ENCODE assay signal across 9 mouse cellular contexts in genomic region chr2:10081453-10082080, GRCm38 (mm10). TPM values are rescaled to one million over a fixed set of nuclear protein-coding genes. Genes with fewer than 3 reads are reported as not detected.
DNase-seq lines count a peak whose midpoint lies in the region; ATAC-seq lines count a peak whose summit lies in the region.
"Had no signal": no experiment of that assay in that cellular context is flagged by ENCODE, and none has a peak within 500 bp of the region (broad histone marks: within the 10 kb centered on the region; RNA-seq: fewer than 3 reads in every experiment).

No protein-coding gene starts in this region.

- no peak for ATAC-seq in heart, embryonic 14.5 days (ENCODE audit: insufficient number of reproducible peaks, insufficient read depth, low FRiP score, low read depth)
- ATAC-seq in embryonic facial prominence, embryonic 12.5 days (ENCODE audit: insufficient number of reproducible peaks, insufficient read depth, low FRiP score, low TSS enrichment), result no peak
- no peak for ATAC-seq in midbrain, embryonic 14.5 days (ENCODE audit: low FRiP score, low TSS enrichment)
- no peak for ATAC-seq in erythroid progenitor cell, adult 5-6 weeks (replicated peaks; ENCODE audit: low FRiP score, poor library complexity, severe bottlenecking)

- peaks cover 17% of the 10 kb centered on the region for H3K36me3 ChIP-seq in heart, embryonic 14.5 days (ENCODE audit: control insufficient read depth, insufficient read depth, low read length)
- peaks cover 16% of the 10 kb centered on the region; the same call in 1 of the 2 replicates for H3K36me3 ChIP-seq in embryonic facial prominence, embryonic 12.5 days
- peaks cover 7% of the 10 kb centered on the region; the same call in 1 of the 2 replicates for H3K36me3 ChIP-seq in midbrain, embryonic 14.5 days (ENCODE audit: control insufficient read depth, insufficient read depth, low read length)

- no peaks in the 10 kb centered on the region for H3K9me3 ChIP-seq in heart, embryonic 14.5 days (ENCODE audit: control insufficient read depth, low read length)
- no peaks in the 10 kb centered on the region for H3K9me3 ChIP-seq in embryonic facial prominence, embryonic 12.5 days
- H3K9me3 ChIP-seq in midbrain, embryonic 14.5 days (ENCODE audit: control insufficient read depth, low read length), result no peaks in the 10 kb centered on the region

- DNase-seq in heart, adult 9 months (ENCODE audit: low spot score in 2 of 2), result no peak
- peak; percentile 18 for DNase-seq in induced T-regulatory cell, adult 2 months (ENCODE audit: low read depth)
- no peak for DNase-seq in midbrain, embryonic 14.5 days
- no peak for DNase-seq in cerebellum, adult 11 months
- DNase-seq in ovary, postnatal 36 days (ENCODE audit: low spot score), result no peak
- DNase-seq: cerebellum, adult 11-12 months had no signal

- peak overlapping the region; percentile 78 for H3K4me2 ChIP-seq in heart, embryonic 14.5 days (ENCODE audit: low read length)
- H3K4me2 ChIP-seq in embryonic facial prominence, embryonic 12.5 days (replicated peaks), result peak overlapping the region; percentile 69
- H3K4me2 ChIP-seq in midbrain, embryonic 14.5 days (ENCODE audit: low read length), result peak overlapping the region; percentile 81

- H3K27ac ChIP-seq in heart, embryonic 14.5 days (replicated peaks in 1 of 2; ENCODE audit: control insufficient read depth in 1 of 2, insufficient read depth in 1 of 2, low read depth in 2 of 2, low read length in 2 of 2), result no peak overlapping the region
- H3K27ac ChIP-seq in embryonic facial prominence, embryonic 12.5 days, result no peak overlapping the region
- H3K27ac ChIP-seq in midbrain, embryonic 14.5 days (replicated peaks; ENCODE audit: low read depth, low read length), result no peak overlapping the region

- 86% methylated on average over 5 of the region's 5 CpGs for WGBS in heart, embryonic 14.5 days
- WGBS in embryonic facial prominence, embryonic 12.5 days, result 83% methylated on average over 5 of the region's 5 CpGs
- WGBS in midbrain, embryonic 14.5 days, result 91% methylated on average over 5 of the region's 5 CpGs

- H3K9ac ChIP-seq in heart, embryonic 14.5 days (ENCODE audit: low read length), result peak overlapping the region; percentile 99
- no peak overlapping the region for H3K9ac ChIP-seq in embryonic facial prominence, embryonic 12.5 days
- peak overlapping the region; percentile 98; the same call in 1 of the 2 replicates for H3K9ac ChIP-seq in midbrain, embryonic 14.5 days (replicated peaks; ENCODE audit: low read length)

- H3K4me1 ChIP-seq in heart, embryonic 14.5 days (ENCODE audit: control insufficient read depth in 2 of 2, insufficient read depth in 2 of 2, low read length in 2 of 2), result peaks cover 4 to 33% of the 10 kb centered on the region in 2 experiments; a peak in 3 of 4 replicates
- peaks cover 23% of the 10 kb centered on the region for H3K4me1 ChIP-seq in embryonic facial prominence, embryonic 12.5 days
- H3K4me1 ChIP-seq in midbrain, embryonic 14.5 days (ENCODE audit: control insufficient read depth, insufficient read depth, low read length), result peaks cover 29% of the 10 kb centered on the region

- peak overlapping the region in 1 of 2 experiments; percentile 86; a peak in 2 of 4 replicates for H3K4me3 ChIP-seq in heart, embryonic 14.5 days (ENCODE audit: control insufficient read depth in 1 of 2, insufficient read depth in 1 of 2, low read depth in 1 of 2, low read length in 2 of 2)
- H3K4me3 ChIP-seq in embryonic facial prominence, embryonic 12.5 days, result peak overlapping the region; percentile 87
- peak overlapping the region; percentile 96 for H3K4me3 ChIP-seq in midbrain, embryonic 14.5 days (replicated peaks; ENCODE audit: low read depth, low read length)

- no peaks in the 10 kb centered on the region for H3K27me3 ChIP-seq in heart, embryonic 14.5 days (ENCODE audit: control insufficient read depth, insufficient read depth, low read length)
- no peaks in the 10 kb centered on the region for H3K27me3 ChIP-seq in embryonic facial prominence, embryonic 12.5 days
- no peaks in the 10 kb centered on the region for H3K27me3 ChIP-seq in midbrain, embryonic 14.5 days (ENCODE audit: control insufficient read depth, insufficient read depth, low read length)

RNA-seq across cellular contexts. Expression of gene Kin, which starts 1.2 kb away (rescaled TPM):
- polyA plus RNA-seq in heart, embryonic 14.5 days (2014; fragmentation: Nextera tagmentation; extraction: Ambion mirVana), result 17.8 and 18.5 TPM in 2 replicates
- polyA plus RNA-seq in embryonic facial prominence, embryonic 12.5 days (2016; fragmentation: Nextera tagmentation; extraction: Ambion mirVana), result 32.8 and 35.4 TPM in 2 replicates
- 33.9 and 34.2 TPM in 2 replicates for polyA plus RNA-seq in midbrain, embryonic 14.5 days (2014; fragmentation: Nextera tagmentation; extraction: Ambion mirVana)
- 22.6 and 40.0 TPM in 2 replicates for total RNA-seq in erythroid progenitor cell, adult 5-6 weeks (2015; ENCODE audit: low replicate concordance)
- 38.4 and 40.3 TPM in 2 replicates for total RNA-seq in erythroid progenitor cell, adult 5-6 weeks (2017; ENCODE audit: low replicate concordance)

RNA-seq across cellular contexts. Expression of gene Atp5c1, which starts 1.3 kb away (rescaled TPM):
- 1,497 and 1,517 TPM in 2 replicates for polyA plus RNA-seq in heart, embryonic 14.5 days (2014; fragmentation: Nextera tagmentation; extraction: Ambion mirVana)
- polyA plus RNA-seq in embryonic facial prominence, embryonic 12.5 days (2016; fragmentation: Nextera tagmentation; extraction: Ambion mirVana), result 519 and 528 TPM in 2 replicates
- polyA plus RNA-seq in midbrain, embryonic 14.5 days (2014; fragmentation: Nextera tagmentation; extraction: Ambion mirVana), result 577 and 596 TPM in 2 replicates
- total RNA-seq in erythroid progenitor cell, adult 5-6 weeks (2015; ENCODE audit: low replicate concordance), result 184 and 197 TPM in 2 replicates
- 140 and 176 TPM in 2 replicates for total RNA-seq in erythroid progenitor cell, adult 5-6 weeks (2017; ENCODE audit: low replicate concordance)

RNA-seq across cellular contexts. Expression of gene Taf3, which starts 33.2 kb away (rescaled TPM):
- 8.2 and 9.4 TPM in 2 replicates for polyA plus RNA-seq in heart, embryonic 14.5 days (2014; fragmentation: Nextera tagmentation; extraction: Ambion mirVana)
- 15.8 and 16.0 TPM in 2 replicates for polyA plus RNA-seq in embryonic facial prominence, embryonic 12.5 days (2016; fragmentation: Nextera tagmentation; extraction: Ambion mirVana)
- 12.8 and 16.4 TPM in 2 replicates for polyA plus RNA-seq in midbrain, embryonic 14.5 days (2014; fragmentation: Nextera tagmentation; extraction: Ambion mirVana)
- 13.4 and 13.7 TPM in 2 replicates for total RNA-seq in erythroid progenitor cell, adult 5-6 weeks (2015; ENCODE audit: low replicate concordance)
- total RNA-seq in erythroid progenitor cell, adult 5-6 weeks (2017; ENCODE audit: low replicate concordance), result 8.9 and 11.0 TPM in 2 replicates

RNA-seq across cellular contexts. Expression of gene Itih2, which starts 49.6 kb away (rescaled TPM):
- 0.20 and 0.28 TPM in 2 replicates for polyA plus RNA-seq in heart, embryonic 14.5 days (2014; fragmentation: Nextera tagmentation; extraction: Ambion mirVana)
- polyA plus RNA-seq in embryonic facial prominence, embryonic 12.5 days (2016; fragmentation: Nextera tagmentation; extraction: Ambion mirVana), result 0.46 and 0.58 TPM in 2 replicates
- polyA plus RNA-seq in midbrain, embryonic 14.5 days (2014; fragmentation: Nextera tagmentation; extraction: Ambion mirVana), result 1.1 TPM in 1 of 2 replicates, not detected in the other
- not detected in 2 replicates for total RNA-seq in erythroid progenitor cell, adult 5-6 weeks (2015; ENCODE audit: low replicate concordance)
- total RNA-seq in erythroid progenitor cell, adult 5-6 weeks (2017; ENCODE audit: low replicate concordance), result not detected in 2 replicates
